Mouse (Mus musculus): Measurements from ENCODE around the gene Zfp541. TPM values are rescaled to one million over a fixed set of nuclear protein-coding genes. Genes with fewer than 3 reads are reported as not detected.
A peak's percentile ranks its signal among the peaks of the same experiment; 100 is the strongest.

Zfp541 gene
- polyA plus RNA-seq, 1 experiment from 2014 or later = 0.09 TPM

DNA sequence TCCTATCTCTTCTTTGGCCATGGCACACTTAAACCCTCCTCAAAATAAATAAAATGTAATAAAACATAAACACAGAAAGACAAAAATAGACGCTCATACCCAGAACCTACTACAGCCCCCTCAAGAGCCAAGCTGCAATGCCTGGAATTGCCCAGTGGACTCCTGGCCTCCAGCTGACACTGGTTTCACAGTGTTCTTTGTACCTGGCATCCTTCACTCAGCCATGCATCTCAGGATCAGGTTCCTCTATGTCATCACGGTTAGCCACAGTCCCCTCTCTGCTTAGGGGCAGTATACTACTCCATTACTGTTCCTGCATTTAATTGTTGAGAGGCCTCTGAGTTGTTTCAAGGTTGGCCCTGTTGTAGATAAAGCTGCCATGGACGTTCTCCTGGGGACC lies 71.3 kb downstream of the Zfp541 start:
- no peaks in the 10 kb centered on the region for H3K36me3 ChIP-seq (ENCODE audit: control insufficient read depth, insufficient read depth, low read length)
- no peak for ATAC-seq (ENCODE audit: low FRiP score, low TSS enrichment)
- peaks cover 53% of the 10 kb centered on the region for H3K4me1 ChIP-seq (ENCODE audit: control insufficient read depth, insufficient read depth, low read length)
- no peaks in the 10 kb centered on the region for H3K9me3 ChIP-seq (ENCODE audit: control insufficient read depth, low read length)
- no peak for DNase-seq
- no peaks in the 10 kb centered on the region for H3K27me3 ChIP-seq (ENCODE audit: control insufficient read depth, insufficient read depth, low read length)
- 0 out of 2 replicates have a peak overlapping the region, but pooled peaks have one; percentile 16 for H3K9ac ChIP-seq (replicated peaks; ENCODE audit: low read length)
- no peak overlapping the region for H3K4me3 ChIP-seq (replicated peaks; ENCODE audit: low read depth, low read length)
- 0 out of 2 replicates have a peak overlapping the region, but pooled peaks have one; percentile 1 for H3K27ac ChIP-seq (replicated peaks; ENCODE audit: low read depth, low read length)
- peak overlapping the region; percentile 73; the same call in 1 of the 2 replicates for H3K4me2 ChIP-seq (ENCODE audit: low read length)
- WGBS = 75% methylated on average over 3 of the region's 3 CpGs

DNA sequence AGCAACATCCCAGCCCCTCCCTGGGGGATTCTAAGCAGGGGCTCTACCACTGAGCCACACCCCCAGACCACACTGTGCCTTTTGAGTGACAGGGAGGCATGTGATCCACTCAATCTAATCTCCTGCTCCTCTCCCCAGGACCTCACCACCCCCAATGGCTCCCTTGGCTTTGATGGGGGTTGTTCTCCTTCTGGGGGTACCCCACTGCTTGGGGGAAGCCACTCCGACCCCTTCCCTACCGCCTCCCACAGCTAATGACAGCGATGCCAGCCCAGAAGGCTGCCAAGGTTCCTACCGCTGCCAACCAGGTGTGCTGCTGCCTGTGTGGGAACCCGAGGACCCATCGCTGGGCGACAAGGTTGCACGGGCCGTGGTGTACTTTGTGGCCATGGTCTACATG lies 72.1 kb downstream of the Zfp541 start:
- WGBS = 93% methylated on average over 9 of the region's 9 CpGs
- Histone ChIP-seq H3K4me2 (ENCODE audit: low read length) (0 out of 2 replicates have a peak overlapping the region, but pooled peaks have one; percentile 18), H3K4me3 (replicated peaks; ENCODE audit: low read depth, low read length) (no peak overlapping the region), H3K36me3 (ENCODE audit: control insufficient read depth, insufficient read depth, low read length) (0 out of 2 replicates have a peak, but pooled peaks cover 4% of the 10 kb centered on the region), H3K9ac (replicated peaks; ENCODE audit: low read length) (no peak overlapping the region), H3K27me3 (ENCODE audit: control insufficient read depth, insufficient read depth, low read length) (no peaks in the 10 kb centered on the region), H3K4me1 (ENCODE audit: control insufficient read depth, insufficient read depth, low read length) (peaks cover 53% of the 10 kb centered on the region), H3K9me3 (ENCODE audit: control insufficient read depth, low read length) (no peaks in the 10 kb centered on the region), H3K27ac (replicated peaks; ENCODE audit: low read depth, low read length) (peak overlapping the region; percentile 53)
- ATAC-seq (ENCODE audit: low FRiP score, low TSS enrichment) (no peak), DNase-seq (no peak)

DNA sequence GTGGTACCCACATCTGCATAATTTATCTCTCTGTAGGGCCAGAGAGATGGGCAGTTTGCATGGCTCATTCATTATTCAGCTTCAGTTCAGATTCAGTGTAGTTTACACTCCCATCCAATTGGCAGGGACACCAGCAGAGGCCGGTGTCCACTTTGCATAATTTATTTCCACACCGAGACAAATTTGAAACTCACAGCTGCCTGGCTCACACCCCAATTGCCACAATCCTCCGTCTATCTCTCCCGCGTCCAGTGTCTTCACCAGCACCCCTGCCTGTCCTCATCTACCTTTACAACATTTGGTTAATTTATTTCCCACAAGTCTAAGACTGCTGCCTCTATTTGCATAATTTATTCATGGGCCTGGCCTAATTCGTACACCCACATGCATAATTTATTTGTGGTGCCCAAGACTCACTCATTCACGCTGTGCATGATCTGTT lies 73.4 kb downstream of the Zfp541 start:
- Histone ChIP-seq H3K9ac (replicated peaks; ENCODE audit: low read length) (no peak overlapping the region), H3K4me2 (ENCODE audit: low read length) (peak overlapping the region; percentile 18), H3K9me3 (ENCODE audit: control insufficient read depth, low read length) (no peaks in the 10 kb centered on the region), H3K4me1 (ENCODE audit: control insufficient read depth, insufficient read depth, low read length) (peaks cover 45% of the 10 kb centered on the region), H3K36me3 (ENCODE audit: control insufficient read depth, insufficient read depth, low read length) (0 out of 2 replicates have a peak, but pooled peaks cover 4% of the 10 kb centered on the region), H3K4me3 (replicated peaks; ENCODE audit: low read depth, low read length) (no peak overlapping the region), H3K27ac (replicated peaks; ENCODE audit: low read depth, low read length) (peak overlapping the region; percentile 53), H3K27me3 (ENCODE audit: control insufficient read depth, insufficient read depth, low read length) (no peaks in the 10 kb centered on the region)
- 16% methylated on average over 7 of the region's 7 CpGs for WGBS
- DNase-seq (peak; percentile 69), ATAC-seq (ENCODE audit: low FRiP score, low TSS enrichment) (peak; percentile 72)

Other genes with a start within 250 kb of the Zfp541 start
- gene Obox6, start 222.1 kb upstream of the Zfp541 start, polyA plus RNA-seq (2014; fragmentation: Nextera tagmentation; extraction: Ambion mirVana) = not detected in 2 replicates
- 0.18 TPM in 1 of 2 replicates, not detected in the other for gene Crx, start 181.8 kb upstream of the Zfp541 start, polyA plus RNA-seq (2014; fragmentation: Nextera tagmentation; extraction: Ambion mirVana)
- 0.22 TPM in 1 of 2 replicates, not detected in the other for gene Crxos, start 179.2 kb upstream of the Zfp541 start, polyA plus RNA-seq (2014; fragmentation: Nextera tagmentation; extraction: Ambion mirVana)
- 1,539 and 1,832 TPM in 2 replicates for gene Selenow, start 139.4 kb upstream of the Zfp541 start, polyA plus RNA-seq (2014; fragmentation: Nextera tagmentation; extraction: Ambion mirVana)
- gene Nop53, start 115.7 kb upstream of the Zfp541 start, polyA plus RNA-seq (2014; fragmentation: Nextera tagmentation; extraction: Ambion mirVana) = 135 and 136 TPM in 2 replicates
- gene Ehd2, start 94.2 kb upstream of the Zfp541 start, polyA plus RNA-seq (2014; fragmentation: Nextera tagmentation; extraction: Ambion mirVana) = 3.1 and 3.9 TPM in 2 replicates
- gene Bicra, start 13.9 kb upstream of the Zfp541 start, polyA plus RNA-seq (2014; fragmentation: Nextera tagmentation; extraction: Ambion mirVana) = 6.5 and 9.0 TPM in 2 replicates
- 209 and 245 TPM in 2 replicates for gene Napa, start 36.6 kb downstream of the Zfp541 start, polyA plus RNA-seq (2014; fragmentation: Nextera tagmentation; extraction: Ambion mirVana)
- 33.1 and 40.5 TPM in 2 replicates for gene Kptn, start 58.1 kb downstream of the Zfp541 start, polyA plus RNA-seq (2014; fragmentation: Nextera tagmentation; extraction: Ambion mirVana)
- 1.1 and 1.2 TPM in 2 replicates for gene Slc8a2, start 68.0 kb downstream of the Zfp541 start, polyA plus RNA-seq (2014; fragmentation: Nextera tagmentation; extraction: Ambion mirVana)
- 137 and 151 TPM in 2 replicates for gene Meis3, start 113.3 kb downstream of the Zfp541 start, polyA plus RNA-seq (2014; fragmentation: Nextera tagmentation; extraction: Ambion mirVana)
- 11.6 and 11.9 TPM in 2 replicates for gene Dhx34, start 160.2 kb downstream of the Zfp541 start, polyA plus RNA-seq (2014; fragmentation: Nextera tagmentation; extraction: Ambion mirVana)
- not detected in 2 replicates for gene C5ar2, start 182.3 kb downstream of the Zfp541 start, polyA plus RNA-seq (2014; fragmentation: Nextera tagmentation; extraction: Ambion mirVana)
- gene C5ar1, start 197.7 kb downstream of the Zfp541 start, polyA plus RNA-seq (2014; fragmentation: Nextera tagmentation; extraction: Ambion mirVana) = 0.11 and 1.6 TPM in 2 replicates
- gene Inafm1, start 211.8 kb downstream of the Zfp541 start, polyA plus RNA-seq (2014; fragmentation: Nextera tagmentation; extraction: Ambion mirVana) = 36.4 and 44.7 TPM in 2 replicates
- 17.6 and 24.1 TPM in 2 replicates for gene Ccdc9, start 225.0 kb downstream of the Zfp541 start, polyA plus RNA-seq (2014; fragmentation: Nextera tagmentation; extraction: Ambion mirVana)
- gene Bbc3, start 246.6 kb downstream of the Zfp541 start, polyA plus RNA-seq (2014; fragmentation: Nextera tagmentation; extraction: Ambion mirVana) = 16.8 and 24.8 TPM in 2 replicates

Measured in midbrain, embryonic 14.5 days (tissue).